Mouse (Mus musculus) common myeloid progenitor, adult 5-6 weeks (primary cell): ENCODE measurements around the gene Itpr2. TPM values are rescaled to one million over a fixed set of nuclear protein-coding genes. Genes with fewer than 3 reads are reported as not detected.

Experiments
- ATAC-seq: replicated peaks from 2 replicates; pipeline ENCODE4 v1.8.0; 2016; ENCODE audit warnings: low read depth, mild to moderate bottlenecking, moderate TSS enrichment, inconsistent platforms; ENCODE audit not compliant: poor library complexity, severe bottlenecking
- total RNA-seq: library from RNA; stranded (forward); fragments of 200-1000, 187-1606 nt; gene quantifications from 2 replicates; pipeline ENCODE4 v1.2.3, GENCODE M21; 2017

Itpr2 gene
- total RNA-seq, 1 experiment from 2014 or later: 16.3 TPM

DNA sequence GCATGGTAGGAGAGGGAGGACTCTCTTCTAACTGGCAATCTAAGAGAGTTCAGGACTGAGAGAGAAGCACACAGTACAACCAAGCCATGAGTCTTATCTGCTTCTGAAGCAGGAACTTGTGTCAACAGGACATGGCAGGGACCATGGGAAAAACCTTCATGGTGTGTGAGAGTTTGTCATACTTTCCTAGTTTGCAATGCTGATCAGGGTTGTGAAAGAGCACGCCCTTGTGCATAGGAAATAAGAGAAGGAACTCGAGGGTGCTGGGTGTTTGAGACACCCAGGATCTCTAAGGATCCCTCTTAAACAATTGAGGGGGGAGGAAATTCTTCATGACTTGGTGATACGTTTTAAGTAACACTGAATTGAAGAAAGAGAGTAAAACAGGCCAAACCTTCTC is 172.9 kb downstream of the Itpr2 start:
- no peak for ATAC-seq

DNA sequence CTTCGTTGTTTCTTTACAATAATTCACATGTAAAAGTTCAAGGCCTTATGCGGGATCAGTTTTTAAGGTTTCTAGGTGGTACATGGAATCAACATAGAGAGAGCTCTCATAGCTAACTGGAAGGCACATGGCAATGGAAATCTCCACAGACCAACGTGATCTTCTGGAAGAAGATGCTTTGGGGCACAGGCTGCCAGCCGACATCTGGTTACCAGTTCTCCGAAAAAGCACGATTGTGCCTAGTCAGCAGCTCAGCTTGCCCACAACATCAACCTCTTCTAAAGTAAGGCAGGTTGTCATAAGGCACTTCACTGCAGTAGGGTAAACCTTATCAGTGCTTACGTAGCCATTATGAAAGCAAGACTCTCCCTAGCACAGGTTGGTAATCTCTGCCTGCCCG is 175.4 kb downstream of the Itpr2 start:
- no peak for ATAC-seq

DNA sequence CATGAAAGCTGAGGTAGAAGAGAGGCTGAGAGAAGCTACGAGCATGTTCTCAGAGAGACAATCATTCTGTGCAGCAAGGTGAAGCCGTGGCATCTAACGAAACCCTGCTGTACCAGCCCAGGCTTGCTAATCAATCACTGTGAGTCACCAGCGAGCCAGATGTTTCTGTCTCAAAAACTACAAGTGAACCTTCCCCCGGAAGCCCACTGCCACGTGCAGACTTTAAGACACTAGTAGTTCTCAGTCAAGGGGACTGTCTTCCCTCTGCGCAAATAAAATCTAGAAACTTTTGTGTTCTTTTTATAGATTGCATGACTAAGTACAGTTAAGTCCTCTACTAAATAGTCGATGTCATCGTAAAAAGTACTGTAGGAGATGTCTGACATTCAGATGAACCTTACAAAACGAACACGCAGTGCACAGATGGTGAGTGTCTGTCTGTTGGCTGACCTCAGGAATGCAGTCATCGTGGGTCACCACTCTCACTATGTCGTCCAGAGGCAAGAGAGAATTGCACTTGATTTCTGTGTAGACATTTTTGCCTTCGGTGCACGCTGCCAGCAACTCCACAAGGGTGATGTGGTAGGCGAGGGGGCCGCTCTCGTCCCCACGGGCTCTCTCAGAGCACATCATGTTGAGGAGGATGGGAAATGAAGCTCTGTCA is 177.3 kb downstream of the Itpr2 start:
- ATAC-seq: no peak

DNA sequence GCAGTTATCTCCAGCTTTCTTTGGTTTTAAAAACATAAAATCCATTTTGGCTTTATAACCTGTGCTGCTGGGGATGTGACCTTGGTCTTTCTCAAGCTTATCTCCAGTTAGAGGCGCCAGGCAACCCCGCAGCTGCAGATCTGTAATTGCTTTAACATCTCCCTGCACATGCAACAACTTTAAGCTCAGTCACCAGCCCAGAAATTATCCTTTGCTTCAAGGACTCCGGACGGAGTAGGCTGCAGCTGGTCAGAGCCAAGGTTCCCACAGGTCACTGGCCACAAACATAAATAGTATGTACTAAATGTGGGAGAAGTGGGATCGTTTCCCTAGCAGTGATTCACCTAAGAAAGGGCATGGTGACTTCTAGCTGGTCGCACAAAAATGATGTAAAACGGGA is 179.5 kb downstream of the Itpr2 start:
- ATAC-seq: no peak

DNA sequence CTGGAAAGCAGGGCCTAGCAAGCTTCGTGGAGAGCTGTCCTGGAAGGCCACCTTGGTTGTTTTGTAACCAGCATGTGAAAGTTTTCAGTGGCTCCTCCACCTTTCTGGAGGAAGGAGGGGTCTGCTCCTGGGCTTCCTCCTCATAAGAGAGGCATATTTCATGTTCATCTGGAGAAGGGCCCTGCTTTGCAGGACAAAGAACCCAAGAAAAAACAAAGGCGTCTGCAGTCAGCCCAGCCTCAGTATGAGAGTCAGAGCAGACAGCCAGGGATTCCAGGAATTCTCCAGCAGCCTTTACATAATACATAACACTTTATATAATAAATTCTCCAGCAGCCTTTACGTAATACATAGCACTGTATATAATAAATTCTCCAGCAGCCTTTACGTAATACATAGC is 180.1 kb downstream of the Itpr2 start:
- no peak for ATAC-seq

DNA sequence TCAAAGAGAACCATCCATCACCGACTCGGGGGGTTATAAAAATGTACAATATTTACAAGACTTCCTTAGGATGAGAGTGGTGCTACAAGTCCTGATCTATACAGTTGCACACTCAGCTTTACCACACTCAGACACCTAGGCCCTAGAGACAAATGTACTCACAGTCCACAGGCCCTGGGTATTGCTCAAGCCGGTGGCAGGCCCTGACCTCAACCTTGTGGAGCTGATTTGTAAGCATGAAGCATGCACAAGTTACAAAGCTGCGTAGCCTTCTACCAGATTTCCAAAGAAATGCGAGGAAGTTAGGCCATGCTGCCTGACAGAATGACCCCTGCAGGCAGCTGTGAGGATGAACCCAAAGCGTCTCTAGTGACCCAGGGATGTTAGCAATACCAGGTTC is 185.6 kb downstream of the Itpr2 start:
- ATAC-seq: no peak

DNA sequence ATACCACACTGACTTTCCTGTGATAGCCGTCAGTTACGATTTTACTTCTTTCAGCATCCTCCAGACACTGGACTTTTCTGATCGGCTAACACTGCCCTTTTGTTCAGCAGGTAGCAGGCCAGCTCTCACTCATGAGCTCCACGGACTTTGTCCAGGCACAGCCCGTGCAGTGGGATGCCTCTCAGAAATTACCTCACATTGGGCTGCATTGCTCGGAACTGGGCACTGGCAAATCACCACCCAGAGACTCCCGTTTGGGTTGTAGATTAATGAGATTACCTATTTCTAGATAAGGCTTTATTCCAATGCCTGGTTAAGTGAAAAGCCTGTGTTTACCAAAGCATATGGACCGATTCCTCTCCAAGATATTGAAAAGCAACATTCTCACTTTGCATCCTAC is 186.9 kb downstream of the Itpr2 start:
- ATAC-seq: no peak

DNA sequence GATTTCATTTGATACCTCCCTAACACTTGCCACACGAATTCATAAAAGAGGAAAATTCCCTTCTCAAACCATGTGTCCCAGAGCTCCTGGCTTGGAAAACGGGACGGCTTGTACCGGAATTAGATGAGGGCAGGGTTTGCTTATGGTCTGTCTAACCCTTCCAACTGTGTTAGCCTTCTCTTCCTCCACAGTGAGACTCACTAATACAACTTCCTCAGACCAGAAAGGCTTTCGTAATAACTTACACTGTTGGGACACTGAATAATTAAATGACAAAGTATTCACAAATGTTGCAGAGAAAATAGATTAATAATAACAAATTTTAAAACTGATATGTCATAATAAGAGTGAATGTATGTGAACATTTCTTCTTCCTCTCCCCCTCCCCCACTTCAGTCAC is 187.7 kb downstream of the Itpr2 start:
- ATAC-seq: no peak

DNA sequence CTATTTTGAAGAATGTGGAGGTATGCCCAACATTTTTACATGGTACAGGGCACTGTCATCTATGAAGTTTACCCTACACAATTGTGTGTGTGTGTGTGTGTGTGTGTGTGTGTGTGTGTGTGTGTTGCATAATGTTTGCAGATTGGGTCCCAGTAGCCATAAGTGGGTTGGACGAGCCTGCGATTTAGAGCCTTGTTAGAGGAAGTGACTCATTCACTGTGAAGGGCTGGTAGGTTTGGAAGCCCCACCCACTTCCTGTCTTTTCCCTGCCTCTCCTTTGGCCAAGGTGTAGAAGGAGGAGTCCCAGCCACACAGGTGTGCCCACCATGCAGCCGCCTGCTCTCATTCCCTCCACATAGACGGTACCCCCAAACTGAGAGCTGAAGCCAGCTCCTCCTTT is 188.6 kb downstream of the Itpr2 start:
- ATAC-seq: no peak

DNA sequence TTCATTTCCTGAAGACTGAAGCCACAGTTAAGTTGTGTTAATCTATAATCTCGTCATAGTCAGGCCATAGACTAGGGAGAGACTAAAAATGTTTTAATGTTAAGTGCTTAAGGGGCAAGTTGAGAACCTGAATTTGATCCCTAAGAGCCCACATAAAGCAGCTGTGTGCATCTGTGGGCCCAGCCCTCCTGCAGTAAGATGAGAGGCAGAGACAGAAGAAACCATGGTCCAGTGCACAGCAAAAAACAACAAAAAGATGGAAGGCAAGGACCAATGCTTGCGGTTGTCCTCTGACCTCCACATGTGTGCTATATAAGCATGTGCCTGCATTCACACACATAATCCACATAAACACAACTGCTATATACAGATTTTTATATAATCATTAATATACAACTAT is 191.8 kb downstream of the Itpr2 start:
- no peak for ATAC-seq

DNA sequence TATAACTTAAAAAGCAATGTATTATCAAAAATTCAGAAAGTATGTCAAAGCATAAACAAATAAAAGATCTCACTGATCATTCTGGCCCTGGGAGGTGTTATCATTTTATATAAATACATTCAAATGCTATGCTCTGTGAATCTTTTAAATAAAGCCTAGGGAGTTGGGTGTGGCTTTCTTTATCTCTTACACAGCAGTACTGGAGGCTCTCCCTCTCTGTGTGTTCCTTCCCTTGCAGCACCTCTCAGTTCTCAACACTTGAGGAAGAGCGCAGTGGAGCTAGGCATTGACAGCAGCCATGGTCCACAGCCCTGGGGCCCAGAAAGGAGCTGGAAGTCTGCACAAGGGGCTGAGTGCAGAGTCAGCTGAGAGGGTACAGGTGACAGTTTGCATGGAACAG is 192.7 kb downstream of the Itpr2 start:
- peak; percentile 58; the same call in 1 of the 2 replicates for ATAC-seq

DNA sequence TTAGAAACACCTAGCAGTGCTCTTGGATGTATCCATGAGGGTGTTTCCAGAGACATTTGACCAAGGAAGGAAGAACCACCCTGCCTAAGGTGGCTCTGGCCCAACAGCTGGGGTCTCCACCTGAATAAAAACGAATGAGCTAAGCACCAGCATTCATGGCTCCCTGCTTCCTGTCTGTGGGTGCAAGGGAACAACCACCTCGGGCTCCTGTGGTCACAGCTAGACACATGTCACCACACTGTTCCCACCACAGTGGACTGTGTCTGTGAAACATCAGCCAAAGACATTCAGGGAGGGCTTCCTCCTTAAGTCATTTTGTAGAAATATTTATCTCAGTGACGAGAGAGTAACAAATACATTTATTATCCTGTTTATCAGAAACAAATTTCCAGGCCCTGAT is 196.0 kb downstream of the Itpr2 start:
- ATAC-seq: peak; percentile 65; the same call in 1 of the 2 replicates

DNA sequence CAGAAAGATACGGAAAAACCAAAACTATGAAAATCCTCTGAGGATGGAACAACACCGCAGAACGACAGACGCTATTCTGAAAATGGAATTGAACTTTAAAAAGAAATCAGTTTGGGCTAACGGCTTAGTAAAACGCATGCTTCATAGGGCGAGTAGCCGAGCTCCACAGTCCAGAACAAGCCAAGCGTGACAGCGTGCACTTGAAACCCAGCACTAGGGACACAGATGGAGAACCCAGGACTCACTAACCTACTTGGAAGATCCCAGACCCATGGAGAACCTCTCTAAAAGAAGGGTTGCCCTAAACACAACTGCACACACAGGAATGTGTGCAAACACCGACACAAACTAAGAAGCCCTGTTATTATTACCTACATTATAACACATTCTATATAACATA is 197.9 kb downstream of the Itpr2 start:
- no peak for ATAC-seq

DNA sequence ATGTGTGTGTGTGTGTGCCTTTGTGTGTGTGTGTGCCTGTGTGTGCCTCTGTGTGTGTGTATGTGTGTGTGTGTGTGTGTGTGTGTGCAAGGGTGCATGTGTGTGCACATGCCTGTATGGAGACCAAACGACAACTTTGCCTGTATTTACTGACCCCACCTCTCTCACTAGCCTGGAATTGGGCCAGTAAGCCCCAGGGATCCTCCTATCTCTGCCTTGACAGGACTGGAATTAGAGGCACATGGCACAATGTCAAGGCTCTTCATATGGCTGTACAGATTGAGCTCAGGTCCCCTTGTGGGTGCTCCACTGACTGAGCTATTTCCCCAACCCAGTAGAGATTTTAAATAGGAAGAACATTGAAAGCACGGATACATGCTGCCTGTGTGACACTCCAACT is 198.7 kb downstream of the Itpr2 start:
- ATAC-seq: no peak

DNA sequence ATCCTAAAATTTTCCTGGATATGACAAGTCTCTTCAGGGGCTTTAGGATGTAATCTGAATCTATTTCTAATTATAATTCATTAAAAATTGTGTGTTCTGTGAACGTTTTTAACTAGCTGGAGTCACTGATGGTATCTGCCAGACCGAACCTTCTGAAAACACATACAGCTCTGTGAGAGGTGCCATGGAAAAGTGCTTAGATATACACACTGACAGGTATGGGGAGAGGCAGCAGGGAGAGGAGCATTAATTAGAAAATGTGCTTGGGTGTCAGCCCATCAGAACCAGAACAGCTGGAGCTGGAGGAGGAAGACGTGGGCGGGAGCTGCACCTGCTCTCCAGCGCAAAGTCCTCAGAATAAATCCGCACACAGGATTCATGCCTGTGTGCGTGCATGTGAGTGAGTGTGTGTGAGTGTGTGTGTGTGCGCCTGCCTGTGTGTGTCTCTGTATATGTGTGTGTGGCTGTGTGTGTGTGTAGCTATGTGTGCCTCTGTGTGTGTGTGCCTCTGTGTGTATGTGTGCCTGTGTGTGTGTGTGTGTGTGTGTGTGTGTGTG is 199.4 kb downstream of the Itpr2 start:
- no peak for ATAC-seq

DNA sequence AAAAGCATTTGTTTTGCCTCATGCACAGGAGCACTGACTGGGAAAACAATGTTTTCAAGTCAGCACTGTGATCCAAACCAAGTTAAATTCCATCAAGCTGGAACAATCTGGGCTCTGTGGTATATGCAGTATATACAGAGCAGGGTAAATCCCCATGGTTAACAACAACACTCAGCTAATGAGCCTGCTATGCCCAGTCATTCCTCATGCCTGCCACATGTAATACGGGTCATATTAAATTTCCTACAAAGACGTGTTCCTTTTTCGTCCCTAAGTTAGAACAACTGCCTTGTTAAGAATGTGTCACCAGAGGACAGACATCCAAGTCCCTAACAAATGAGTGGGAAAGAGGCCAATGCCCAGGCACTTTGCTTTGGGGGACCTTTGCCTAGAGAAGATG is 199.9 kb downstream of the Itpr2 start:
- ATAC-seq: no peak

DNA sequence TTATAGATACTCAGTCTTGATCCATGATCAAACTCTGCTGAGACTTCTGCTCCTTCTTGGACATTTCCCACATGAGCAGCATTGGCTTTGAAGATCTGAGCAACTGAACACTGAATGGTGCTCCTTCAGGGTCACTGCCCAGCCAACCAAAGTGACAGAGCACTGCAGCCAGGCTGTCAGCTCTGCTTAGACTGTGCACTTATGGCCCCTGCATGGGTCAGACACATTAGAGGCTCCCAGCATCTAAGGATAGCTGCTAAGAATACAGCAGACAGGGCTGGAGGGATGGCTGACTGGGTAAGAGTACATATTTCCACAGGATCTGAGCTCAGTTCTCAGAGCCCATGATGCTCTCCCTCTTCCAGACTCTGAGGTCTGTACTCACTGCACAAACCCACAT is 201.1 kb downstream of the Itpr2 start:
- no peak for ATAC-seq

DNA sequence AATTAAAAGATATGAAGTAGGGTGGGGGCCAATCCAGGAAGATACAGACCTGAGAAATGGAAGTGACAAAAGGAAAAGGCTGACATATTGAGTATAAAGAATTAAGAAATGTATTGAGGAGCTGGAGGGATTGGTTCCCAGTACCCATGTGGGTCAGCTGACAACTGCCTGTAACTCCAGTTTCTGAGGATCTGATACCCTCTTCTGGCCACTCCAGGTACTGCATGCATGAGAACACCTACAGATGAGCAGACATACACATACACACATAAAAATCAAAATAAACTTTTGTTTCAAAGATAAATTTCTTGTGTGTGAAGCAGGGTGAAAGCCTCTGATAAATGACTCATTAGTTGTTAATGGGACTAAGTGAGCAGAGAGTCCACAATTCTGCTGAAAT is 203.3 kb downstream of the Itpr2 start:
- ATAC-seq: no peak

DNA sequence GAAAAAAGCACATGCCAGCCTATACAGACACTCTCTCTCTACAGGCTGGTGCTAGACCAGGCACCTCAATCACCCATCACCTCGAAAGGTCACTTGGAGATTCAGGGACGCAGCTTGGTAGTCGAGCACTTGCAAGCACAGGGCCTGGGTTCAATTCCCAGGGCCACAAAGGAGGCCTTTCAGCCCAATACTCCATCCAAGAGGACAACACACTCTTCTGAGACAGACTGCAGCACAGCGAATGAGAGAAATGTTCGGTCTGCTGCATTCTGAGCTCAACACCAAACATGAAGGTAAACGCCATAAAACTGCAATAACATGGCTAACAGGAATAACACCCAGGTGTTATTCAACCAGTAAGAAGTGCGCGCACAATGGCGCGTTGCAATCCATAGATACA is 211.0 kb downstream of the Itpr2 start:
- no peak for ATAC-seq

DNA sequence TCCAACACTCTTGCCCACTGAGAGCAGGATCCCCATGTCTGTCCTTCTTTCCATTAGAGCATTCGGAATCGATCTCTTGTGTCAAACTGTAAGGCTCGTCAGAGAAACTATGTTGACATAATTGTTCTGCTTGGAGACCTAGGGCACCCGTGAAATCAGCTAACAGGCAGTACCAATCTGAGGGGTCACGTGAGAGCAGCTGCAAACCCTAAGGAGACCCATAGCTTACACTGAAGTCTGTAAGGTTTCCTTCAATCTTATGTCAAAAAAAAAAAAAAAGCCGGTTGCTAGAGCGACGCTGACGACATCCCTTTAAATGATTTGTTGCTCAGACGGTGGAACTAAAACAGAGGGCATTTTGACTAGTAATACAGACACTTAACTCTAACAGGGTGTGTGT is 212.2 kb downstream of the Itpr2 start:
- no peak for ATAC-seq

DNA sequence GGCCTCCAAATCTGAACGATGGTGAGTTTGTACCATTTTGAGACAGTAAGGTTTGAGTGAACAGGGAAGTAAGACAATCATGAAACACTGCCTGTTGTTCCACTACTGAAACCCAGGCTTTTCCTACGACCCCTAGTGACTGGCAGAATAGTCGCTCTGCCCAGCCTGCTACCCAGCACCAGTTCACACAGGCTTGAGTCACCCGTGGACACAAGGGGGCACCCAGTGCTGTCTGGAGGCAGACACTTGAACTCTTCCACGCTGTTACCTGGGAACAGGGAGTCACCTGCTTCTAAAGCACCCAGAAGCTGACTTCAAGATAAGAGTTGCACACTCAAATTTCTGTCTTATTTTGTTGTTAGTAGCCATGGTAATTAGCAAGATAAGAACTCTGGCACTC is 213.8 kb downstream of the Itpr2 start:
- no peak for ATAC-seq

DNA sequence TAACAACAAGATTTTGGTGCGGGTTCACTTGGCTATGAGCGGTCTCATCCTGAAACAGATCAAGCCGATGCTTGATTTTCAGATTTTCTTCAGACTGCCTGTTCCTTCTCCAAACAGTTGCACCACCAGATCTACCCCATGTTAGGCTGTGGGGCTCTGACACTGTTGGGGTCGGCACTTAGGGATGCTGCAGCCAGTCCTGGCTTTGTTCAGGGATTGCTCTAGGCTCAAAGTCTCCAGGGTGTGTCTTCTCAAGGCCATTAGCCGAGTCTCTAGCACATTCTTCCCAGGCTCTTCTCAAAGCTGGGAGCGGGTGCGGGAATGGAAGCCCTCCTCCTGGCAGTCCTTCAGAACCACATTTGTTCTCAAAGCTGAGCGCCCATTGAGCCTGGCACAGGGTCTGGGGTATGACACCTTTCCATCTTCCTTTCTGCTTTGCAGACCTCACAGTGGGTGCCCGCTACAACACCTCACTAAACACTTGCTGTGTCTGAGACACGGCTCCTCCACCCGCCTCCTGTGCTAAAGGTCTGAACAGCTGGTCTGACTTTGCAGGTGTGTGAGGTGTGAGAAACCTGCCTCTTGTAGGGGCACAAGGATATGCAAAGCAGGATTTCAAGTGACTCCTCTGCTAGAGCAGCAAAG is 217.0 kb downstream of the Itpr2 start:
- no peak for ATAC-seq
